Mouse (Mus musculus) heart, adult 9 months (tissue): ENCODE results near the gene Dhrs7b.

Experiments
- DNase-seq, 2 experiments: peaks; one replicate each; pipeline ENCODE4 v3.0.0; 2022; ENCODE audit warnings: low spot score in 2 of 2

Dhrs7b gene

GRCm38 (mm10) chr11:60895915-60896314 lies 65.5 kb downstream of the Dhrs7b start:
- DNase-seq: no peak

- no peak for DNase-seq
Measured at GRCm38 (mm10) chr11:60902001-60902400, 71.6 kb downstream of the Dhrs7b start.

- no peak for DNase-seq
Measured at GRCm38 (mm10) chr11:60902486-60902885, 72.1 kb downstream of the Dhrs7b start.

- no peak for DNase-seq
Measured at GRCm38 (mm10) chr11:60903661-60904061, 73.2 kb downstream of the Dhrs7b start.

GRCm38 (mm10) chr11:60905407-60906120 lies 75.1 kb downstream of the Dhrs7b start:
- no peak for DNase-seq

- DNase-seq: no peak
Measured at GRCm38 (mm10) chr11:60906449-60906848, 76.0 kb downstream of the Dhrs7b start.

GRCm38 (mm10) chr11:60908073-60908472 lies 77.6 kb downstream of the Dhrs7b start:
- DNase-seq: no peak

GRCm38 (mm10) chr11:60909626-60910025 lies 79.2 kb downstream of the Dhrs7b start:
- no peak for DNase-seq
